ENCODE assay signal across 18 mouse cellular contexts in genomic region chr1:185490603-185491002, GRCm38 (mm10). TPM values are rescaled to one million over a fixed set of nuclear protein-coding genes. Genes with fewer than 3 reads are reported as not detected.
"Had no signal": no experiment of that assay in that cellular context is flagged by ENCODE, and none has a peak within 500 bp of the region (broad histone marks: within the 10 kb centered on the region; RNA-seq: fewer than 3 reads in every experiment).

No protein-coding gene starts in this region.

- H3K9me3 ChIP-seq: limb, embryonic 12.5 days; limb, embryonic 15.5 days; liver, embryonic 12.5 days had no signal

- H3K27ac ChIP-seq: kidney, postnatal 0 days; layer of hippocampus, adult 2 months; left cerebral cortex, adult 2 months; limb, embryonic 12.5 days; limb, embryonic 15.5 days; liver, embryonic 12.5 days had no signal

- H3K36me3 ChIP-seq: limb, embryonic 12.5 days; limb, embryonic 15.5 days; liver, embryonic 12.5 days had no signal

- H3K4me3 ChIP-seq: layer of hippocampus, adult 2 months; left cerebral cortex, adult 2 months; limb, embryonic 12.5 days; limb, embryonic 15.5 days; liver, embryonic 12.5 days had no signal

- H3K9ac ChIP-seq: limb, embryonic 12.5 days; limb, embryonic 15.5 days; liver, embryonic 12.5 days had no signal

- DNase-seq: kidney, postnatal 25 days; layer of hippocampus, adult 9-11 months; lung, adult 2 months; lung, postnatal 14 days; lung, postnatal 4 days; midbrain, embryonic 14.5 days; thymus, adult 18-20 months; thymus, postnatal 36 days had no signal

- H3K27me3 ChIP-seq: limb, embryonic 12.5 days; limb, embryonic 15.5 days had no signal

- H3K4me1 ChIP-seq: limb, embryonic 15.5 days had no signal

- H3K4me2 ChIP-seq: limb, embryonic 12.5 days; limb, embryonic 15.5 days; liver, embryonic 12.5 days; midbrain, embryonic 11.5 days had no signal

RNA-seq across cellular contexts. Expression of gene Slc30a10, which starts 36.0 kb away (rescaled TPM):
- polyA plus RNA-seq: lung, adult 2 months; lung, embryonic 16.5 days; testis, adult 2 months; urinary bladder, adult 2 months had no signal
